Mouse (Mus musculus): Measurements from ENCODE around the gene Plb1. TPM values are rescaled to one million over a fixed set of nuclear protein-coding genes. Genes with fewer than 3 reads are reported as not detected.

Gene Plb1
- not detected in 3 replicates for total RNA-seq (2017)

DNA sequence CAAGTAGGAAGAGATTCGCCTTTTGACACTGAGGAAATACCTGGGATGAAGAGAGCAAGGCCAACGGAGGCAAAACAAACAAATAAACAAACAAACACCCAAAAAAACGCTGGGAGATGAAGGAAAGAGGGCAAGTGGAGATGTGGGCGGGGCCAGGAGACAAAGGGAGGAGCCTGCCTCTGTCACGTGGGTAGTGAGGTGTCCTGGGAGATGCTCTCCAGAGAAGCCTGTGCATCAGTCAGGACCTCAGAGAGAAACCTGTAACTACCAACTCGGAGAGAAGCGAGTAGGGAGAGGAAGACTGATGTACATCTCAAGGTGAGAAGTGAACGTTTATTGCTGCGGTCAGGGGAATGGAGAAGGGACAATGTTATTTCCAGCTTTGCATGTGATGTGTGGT lies at the start of gene Plb1:
Gene Plb1, plus strand, starts transcription at position 235 of the 400 bp plus-strand sequence.
- ATAC-seq (replicated peaks; ENCODE audit: insufficient number of reproducible peaks, low FRiP score, low TSS enrichment, poor library complexity, severe bottlenecking) = no peak

DNA sequence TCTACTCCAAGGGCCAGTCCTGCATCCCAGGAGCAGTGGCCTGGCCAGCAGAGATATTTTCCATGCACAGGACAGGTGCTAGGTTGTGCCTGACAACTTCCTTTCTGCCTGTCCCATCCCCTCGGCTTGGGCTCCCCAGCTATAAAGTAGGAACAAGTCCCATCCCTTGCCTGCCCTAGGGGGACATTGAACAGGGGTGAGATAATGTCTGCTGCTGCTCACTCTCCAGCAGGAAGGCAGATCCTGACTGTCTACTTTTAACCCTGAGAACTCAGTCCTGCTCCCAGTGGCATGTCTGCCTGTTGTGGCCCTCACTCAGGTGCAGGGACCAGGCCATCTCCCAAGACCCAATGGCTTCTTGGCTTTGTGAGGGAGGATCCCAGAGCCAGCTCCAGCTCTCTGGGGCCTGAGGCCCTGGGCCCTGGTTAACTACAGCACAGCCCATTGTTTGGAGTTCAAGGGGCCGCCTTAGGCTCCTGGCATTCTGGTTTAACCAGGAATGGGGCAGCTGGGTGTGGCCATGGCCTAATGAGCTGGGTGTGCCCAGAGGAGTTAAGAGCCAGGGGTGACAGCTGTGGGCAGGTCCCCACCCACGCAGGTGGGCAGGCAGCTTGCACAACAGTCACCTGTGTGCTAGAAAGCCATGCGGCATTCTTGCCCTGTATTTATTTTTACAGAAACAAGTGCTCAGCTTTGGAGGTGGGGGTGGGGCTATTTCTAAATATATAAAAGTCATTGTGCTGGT lies 49.5 kb upstream of the Plb1 start:
- ATAC-seq (replicated peaks; ENCODE audit: insufficient number of reproducible peaks, low FRiP score, low TSS enrichment, poor library complexity, severe bottlenecking) = no peak

DNA sequence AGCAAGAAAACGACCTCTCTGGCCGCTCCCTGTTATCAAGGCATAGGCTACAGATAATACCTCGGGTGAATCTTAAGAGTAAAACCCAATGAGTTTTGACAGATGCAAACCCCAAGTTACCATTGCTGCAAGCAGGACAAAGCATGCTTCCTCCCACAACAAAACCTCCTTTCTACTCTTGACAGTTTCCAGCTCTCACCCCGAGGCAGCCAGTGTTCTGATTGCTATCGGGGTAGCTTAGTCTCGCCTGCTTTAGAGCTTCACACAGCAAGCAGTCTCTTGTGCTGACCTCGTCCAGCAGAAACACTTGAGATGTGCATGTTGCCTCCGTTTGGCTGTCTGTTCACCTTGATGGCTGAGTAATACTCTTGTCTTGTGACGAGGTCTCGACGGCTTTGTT lies 44.8 kb upstream of the Plb1 start:
- ATAC-seq (replicated peaks; ENCODE audit: insufficient number of reproducible peaks, low FRiP score, low TSS enrichment, poor library complexity, severe bottlenecking) = no peak

DNA sequence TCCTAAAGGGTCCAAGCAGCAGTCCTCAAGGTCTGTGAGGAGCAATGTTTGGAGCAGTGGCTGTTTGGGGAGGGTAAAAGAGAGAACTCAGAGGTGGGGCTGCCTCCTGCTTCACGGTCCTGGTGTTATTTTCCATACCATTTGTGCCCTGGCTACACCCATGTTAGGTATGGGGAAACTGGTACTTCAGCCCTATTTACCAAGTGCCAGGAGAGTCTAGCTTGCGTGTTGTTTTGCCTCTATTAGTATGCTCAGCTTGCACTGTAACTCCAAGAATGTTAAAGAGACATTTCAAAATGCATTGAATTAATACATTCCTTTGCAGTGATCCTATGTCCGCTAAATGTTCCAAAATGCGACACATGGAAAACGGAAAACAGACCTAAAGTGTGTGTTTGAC lies 41.2 kb upstream of the Plb1 start:
- ATAC-seq (replicated peaks; ENCODE audit: insufficient number of reproducible peaks, low FRiP score, low TSS enrichment, poor library complexity, severe bottlenecking) = no peak

DNA sequence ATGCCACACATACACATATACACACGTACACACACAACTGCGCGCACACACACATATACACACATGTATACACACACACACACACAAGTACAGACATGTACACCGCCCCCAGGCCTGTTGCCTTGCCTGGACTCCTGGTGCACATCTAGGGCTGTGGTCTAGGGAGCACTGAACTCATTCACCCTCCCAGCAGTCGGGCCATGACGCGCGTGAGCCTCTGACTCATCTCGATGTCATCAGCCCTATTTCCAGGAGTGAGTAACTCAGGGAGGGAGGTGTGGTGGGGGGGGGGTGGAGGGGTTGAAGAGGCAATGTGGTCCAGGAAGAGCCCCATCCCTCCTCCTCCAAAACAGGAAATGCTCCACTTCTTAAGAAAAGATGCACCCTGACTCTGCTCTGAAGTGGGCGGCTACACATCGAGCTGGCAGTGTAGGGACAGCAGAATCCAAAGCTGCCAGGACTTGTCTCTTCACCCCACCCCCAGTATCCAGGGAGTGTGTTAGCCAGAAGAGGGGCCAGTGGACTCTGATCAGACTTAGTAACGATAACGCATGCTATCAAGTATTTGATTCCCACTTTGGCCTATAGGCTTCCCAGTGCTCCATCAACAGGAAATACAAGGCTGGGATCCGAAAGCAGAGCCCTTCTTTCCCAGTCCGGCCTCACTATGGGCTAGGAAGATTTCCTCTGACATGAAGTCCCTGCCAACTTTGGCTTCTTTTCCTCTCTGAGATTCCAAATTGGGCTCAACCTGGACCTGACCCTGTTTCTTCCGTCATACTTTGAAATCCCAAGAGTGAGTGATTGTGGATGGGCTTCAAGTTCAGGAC lies 40.3 kb upstream of the Plb1 start:
- ATAC-seq (replicated peaks; ENCODE audit: insufficient number of reproducible peaks, low FRiP score, low TSS enrichment, poor library complexity, severe bottlenecking) = peak; percentile 81

DNA sequence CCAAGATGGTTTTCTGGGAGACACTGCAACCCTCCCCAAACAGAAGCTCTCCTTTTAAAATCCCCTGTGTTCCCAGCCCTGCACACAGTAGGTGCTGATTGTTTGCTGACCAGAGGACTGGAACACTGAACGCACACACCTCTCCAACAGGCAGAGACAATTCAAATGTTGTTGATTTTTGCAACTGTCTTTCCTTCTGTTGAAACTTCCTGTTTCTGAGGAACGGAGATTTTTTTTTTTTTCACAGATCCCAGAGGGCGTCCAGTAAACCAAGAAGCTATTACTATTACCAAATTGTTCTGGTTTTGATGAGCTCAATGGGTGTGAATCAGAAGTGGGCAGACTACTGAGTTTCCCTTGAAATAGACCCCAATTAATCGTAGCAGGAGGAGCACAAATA lies 38.3 kb upstream of the Plb1 start:
- ATAC-seq (replicated peaks; ENCODE audit: insufficient number of reproducible peaks, low FRiP score, low TSS enrichment, poor library complexity, severe bottlenecking) = no peak

DNA sequence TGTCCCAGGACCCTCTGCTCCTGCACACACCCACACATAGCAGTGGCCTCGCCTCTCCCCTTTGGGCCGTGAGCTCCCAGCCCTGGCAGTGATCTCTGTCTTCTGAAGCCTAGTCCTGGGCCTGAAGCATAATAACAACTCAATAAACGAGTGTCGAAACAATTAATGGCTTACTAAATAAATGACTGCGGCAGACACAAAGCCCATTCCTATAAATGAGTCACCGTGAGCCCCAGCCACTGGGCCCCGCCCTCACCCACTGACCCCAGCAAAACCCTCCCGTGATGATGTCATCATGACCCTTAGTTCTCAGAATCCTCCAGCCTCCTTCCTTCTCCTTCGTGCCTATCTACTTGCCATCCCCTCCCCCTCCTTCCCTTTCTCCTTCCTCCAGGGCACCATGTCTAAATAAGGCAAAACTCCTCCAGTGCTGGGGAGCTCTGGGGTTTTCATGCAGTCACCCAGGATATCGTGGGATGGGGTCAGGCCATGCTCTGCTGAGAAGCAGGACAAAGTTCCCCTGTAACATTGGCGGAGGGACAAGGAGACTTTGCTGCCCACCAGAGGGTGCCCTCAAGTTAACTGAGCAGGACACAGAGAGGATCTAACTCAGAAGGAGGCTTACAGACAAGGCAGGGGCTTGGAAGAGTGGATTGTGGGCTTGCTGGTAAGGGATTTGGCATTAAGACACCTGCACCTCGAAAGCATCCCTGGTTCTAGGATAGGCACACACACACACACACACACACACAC lies 36.5 kb upstream of the Plb1 start:
- peak; percentile 41 for ATAC-seq (replicated peaks; ENCODE audit: insufficient number of reproducible peaks, low FRiP score, low TSS enrichment, poor library complexity, severe bottlenecking)

DNA sequence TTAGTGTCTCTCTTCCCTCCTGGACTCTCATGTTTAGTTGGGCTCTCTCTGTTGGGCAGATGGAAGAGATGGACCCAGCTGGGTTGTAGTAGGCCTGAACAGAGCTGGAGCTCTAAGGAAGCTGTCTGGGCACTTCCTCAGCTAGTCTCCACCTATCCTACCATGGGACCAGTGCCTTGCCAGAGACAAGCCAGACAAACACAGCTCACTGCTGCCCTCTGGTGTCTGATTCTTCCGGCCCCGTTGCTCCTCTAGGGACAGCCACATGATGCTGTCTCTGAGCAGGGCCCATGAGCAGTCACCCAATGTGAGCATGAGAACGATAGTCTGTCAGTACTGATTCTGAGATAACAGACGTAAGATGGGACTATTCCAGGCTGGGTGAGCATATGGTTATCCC lies 34.8 kb upstream of the Plb1 start:
- ATAC-seq (replicated peaks; ENCODE audit: insufficient number of reproducible peaks, low FRiP score, low TSS enrichment, poor library complexity, severe bottlenecking) = peak; percentile 85

DNA sequence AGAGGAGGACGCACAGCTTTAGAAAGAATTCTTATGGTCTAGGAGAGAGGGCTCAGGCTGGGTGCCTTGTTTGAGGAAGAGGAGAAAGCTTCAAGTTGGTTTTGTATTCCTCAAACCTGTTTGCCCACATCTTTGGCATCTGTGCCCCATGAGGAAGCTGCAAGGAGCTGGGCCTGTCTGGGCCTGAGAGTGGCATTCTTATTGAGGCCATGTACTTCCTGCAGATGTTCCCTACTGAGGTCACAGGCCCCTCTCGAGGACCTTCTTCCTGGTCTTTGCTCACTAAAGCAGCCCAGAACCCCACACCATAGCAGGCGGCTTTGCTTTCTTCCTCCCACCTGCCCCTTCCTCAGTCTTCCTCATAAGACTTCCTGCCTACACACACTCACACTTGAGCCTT lies 33.4 kb upstream of the Plb1 start:
- ATAC-seq (replicated peaks; ENCODE audit: insufficient number of reproducible peaks, low FRiP score, low TSS enrichment, poor library complexity, severe bottlenecking) = no peak

DNA sequence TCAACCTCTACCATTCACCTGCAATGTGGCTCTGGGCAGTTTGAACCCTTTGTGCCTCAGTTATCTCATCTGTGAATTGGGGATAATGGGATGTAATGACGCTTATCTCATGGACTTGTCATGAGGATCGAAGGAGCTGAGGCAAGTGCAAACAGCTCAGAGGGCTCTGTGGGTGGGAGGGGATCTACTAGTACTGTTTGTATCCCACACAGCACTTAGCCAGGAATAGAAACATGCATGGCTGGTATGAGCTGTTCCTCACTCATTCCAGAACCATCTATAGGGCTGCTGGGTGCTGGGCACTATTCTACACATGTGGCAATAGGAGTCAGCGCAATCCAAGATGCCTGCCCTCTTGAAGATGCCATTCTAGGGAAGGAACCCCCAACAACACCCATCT lies 32.9 kb upstream of the Plb1 start:
- no peak for ATAC-seq (replicated peaks; ENCODE audit: insufficient number of reproducible peaks, low FRiP score, low TSS enrichment, poor library complexity, severe bottlenecking)

DNA sequence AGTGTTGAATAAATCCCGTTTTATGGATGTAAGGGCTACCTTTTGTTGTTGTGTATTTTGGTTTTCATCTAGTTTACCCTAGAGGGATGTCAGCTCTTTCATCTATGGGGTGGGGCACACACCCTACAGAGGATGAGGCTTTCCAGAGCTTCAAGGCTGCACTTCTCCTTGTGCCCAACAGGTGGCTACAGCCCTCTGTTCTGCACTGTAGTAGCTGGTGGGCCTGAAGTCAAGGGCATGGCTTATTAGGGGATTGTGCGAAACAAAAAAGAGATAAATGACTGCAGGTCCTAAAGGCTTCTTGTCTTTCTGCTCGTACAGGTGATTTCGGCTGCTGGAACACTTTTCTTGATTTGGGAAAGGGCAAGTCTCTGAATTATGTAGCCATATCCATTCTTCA lies 27.9 kb upstream of the Plb1 start:
- peak; percentile 75; the same call in 1 of the 2 replicates for ATAC-seq (replicated peaks; ENCODE audit: insufficient number of reproducible peaks, low FRiP score, low TSS enrichment, poor library complexity, severe bottlenecking)

DNA sequence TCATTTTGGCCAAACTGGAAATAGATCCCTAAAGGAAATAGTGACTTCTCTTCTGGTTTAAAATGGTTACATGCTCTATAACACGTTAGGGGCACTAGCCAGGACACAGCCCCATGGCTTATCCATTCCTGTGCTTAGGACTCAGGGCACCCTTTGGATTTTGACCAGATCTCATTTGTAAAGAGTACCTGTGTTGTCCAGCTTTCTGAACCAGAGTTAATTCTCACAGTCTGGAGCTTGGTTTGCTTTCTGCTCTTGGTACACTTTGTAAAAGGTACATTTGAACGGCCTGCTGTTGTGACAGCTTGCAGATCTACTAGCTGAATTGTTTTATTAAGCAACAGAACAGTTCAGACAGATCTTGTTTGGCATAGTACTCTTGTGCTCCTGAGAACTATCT lies 25.8 kb upstream of the Plb1 start:
- ATAC-seq (replicated peaks; ENCODE audit: insufficient number of reproducible peaks, low FRiP score, low TSS enrichment, poor library complexity, severe bottlenecking) = no peak

DNA sequence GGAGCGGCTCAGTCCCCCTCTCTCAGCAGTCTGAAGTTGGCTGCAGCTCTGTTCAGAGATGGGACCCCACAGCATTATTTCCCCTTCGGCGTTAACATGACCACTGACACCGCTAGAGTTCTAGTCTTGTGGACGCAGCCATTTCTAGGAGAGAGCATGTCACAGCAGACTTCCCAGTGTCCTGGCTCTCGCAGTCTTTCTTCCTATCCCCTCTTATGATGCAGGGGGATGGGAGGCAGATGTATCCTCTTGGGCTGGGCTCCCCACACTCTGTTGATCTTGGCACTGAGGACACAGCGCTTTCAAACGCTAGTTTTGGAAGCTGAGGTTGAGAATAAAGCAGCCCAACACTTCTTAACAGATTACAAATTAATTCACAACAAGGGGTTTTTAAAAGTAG lies 24.0 kb upstream of the Plb1 start:
- no peak for ATAC-seq (replicated peaks; ENCODE audit: insufficient number of reproducible peaks, low FRiP score, low TSS enrichment, poor library complexity, severe bottlenecking)

DNA sequence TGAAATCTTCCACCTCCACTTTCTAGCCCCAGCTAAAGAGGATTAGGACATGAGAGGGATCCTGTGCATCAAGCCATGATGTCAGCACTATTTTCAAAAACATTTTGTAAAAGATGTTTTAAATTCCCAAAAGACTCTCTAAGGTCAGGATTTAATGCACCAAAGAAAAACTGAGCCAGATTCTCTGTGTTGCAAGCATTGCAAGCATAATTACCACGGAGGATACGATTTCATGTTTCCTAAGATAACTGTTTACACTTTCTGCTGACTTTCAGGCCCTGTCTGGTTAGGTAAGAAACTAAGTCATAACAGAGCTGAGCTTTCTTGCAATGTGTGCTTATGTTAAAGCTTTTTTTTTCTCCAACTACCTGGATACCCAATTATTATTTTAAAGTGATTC lies 21.5 kb upstream of the Plb1 start:
- ATAC-seq (replicated peaks; ENCODE audit: insufficient number of reproducible peaks, low FRiP score, low TSS enrichment, poor library complexity, severe bottlenecking) = no peak

DNA sequence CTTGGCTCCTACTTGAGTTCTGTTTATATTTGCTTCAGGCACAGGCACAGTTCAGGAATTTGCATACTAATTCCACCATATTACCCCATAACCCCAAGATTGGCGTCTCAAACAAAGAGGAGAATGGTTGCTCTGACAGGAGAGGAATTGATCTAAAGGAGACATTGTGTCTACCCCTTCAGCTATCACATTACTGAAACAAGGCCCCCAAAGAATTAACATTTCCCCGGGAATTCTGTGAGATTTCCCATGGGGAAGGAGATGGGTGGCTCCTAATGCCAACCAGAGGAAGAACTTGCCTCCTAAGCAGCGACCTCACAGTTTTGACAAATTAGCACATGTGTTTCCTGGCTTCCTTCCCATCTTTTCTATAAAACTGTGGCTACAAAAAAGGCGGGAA lies 18.8 kb upstream of the Plb1 start:
- no peak for ATAC-seq (replicated peaks; ENCODE audit: insufficient number of reproducible peaks, low FRiP score, low TSS enrichment, poor library complexity, severe bottlenecking)

DNA sequence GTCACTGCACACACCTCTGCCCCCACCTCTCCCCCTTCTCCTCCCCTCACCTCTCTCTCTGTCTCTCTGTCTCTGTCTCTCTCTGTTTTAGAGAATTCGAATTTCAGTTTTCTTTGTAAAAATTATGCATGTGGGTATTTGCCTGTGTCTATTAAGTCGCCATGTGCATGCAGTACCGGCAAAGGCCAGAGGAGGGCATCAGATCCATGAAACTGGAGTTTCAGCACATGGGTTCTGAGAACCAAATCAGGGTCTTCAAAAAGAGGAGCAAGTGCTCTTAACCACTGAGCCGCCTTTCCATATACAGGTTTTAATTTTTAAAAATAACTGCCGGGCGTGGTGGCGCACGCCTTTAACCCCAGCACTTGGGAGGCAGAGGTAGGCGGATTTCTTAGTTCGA lies 17.0 kb upstream of the Plb1 start:
- ATAC-seq (replicated peaks; ENCODE audit: insufficient number of reproducible peaks, low FRiP score, low TSS enrichment, poor library complexity, severe bottlenecking) = no peak

DNA sequence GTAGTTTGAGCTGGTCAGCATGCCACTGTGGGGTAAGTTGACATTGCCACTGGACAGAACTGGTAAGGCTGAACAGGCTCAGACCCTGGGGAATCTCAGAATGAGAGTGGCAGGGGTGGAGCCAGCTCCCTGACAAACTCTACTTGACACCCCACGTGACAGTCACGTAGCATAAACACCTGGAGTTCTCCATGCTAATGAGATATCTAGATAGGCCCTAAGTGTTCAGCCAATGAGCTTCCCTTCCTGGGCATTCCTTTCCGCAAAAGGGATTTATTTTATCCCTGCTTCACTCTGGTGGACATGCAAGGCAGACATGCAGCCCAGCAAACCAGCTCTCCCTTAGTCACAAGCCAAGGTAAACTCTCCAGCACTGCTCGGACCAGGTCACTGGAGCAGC lies 16.0 kb upstream of the Plb1 start:
- no peak for ATAC-seq (replicated peaks; ENCODE audit: insufficient number of reproducible peaks, low FRiP score, low TSS enrichment, poor library complexity, severe bottlenecking)

DNA sequence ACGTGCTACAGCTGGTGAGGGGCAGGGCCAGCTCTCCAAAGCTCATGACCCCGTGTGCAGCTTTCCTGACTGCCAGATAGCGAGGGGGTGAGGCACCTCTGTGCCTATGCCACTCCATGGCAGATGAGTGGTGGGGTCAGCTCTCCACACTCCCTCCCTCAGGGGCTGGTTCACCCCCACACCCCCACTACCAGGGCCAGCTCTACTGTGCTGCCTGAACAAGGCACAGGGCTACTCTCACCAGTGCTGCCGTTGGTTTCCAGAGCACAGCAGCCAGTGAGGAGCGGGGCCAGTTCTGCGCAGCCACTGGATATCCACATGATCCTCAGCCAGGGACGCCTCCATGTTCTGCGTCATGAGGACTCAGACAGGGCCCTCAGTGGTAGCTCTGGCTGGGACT lies 15.0 kb upstream of the Plb1 start:
- no peak for ATAC-seq (replicated peaks; ENCODE audit: insufficient number of reproducible peaks, low FRiP score, low TSS enrichment, poor library complexity, severe bottlenecking)

DNA sequence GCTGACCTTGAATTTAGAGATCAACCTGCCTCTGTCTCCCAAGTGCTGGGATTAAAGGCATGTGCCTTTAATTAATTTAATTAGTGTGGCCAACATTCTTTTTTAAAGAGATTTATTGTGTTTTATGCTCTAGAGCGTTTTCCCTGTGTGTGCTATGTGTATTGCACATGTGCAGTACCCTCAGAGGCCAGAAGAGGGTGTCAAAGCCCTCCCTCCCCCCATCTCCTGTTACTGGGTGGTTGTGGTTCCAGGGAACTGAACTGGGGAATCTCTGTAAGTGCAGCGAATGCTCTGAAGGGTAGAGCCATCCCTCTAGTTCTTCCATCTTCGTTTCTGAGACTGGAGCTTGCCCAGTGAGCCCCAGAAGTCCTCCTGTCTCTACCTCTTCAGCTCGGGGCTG lies 2.1 kb upstream of the Plb1 start:
- ATAC-seq (replicated peaks; ENCODE audit: insufficient number of reproducible peaks, low FRiP score, low TSS enrichment, poor library complexity, severe bottlenecking) = no peak

DNA sequence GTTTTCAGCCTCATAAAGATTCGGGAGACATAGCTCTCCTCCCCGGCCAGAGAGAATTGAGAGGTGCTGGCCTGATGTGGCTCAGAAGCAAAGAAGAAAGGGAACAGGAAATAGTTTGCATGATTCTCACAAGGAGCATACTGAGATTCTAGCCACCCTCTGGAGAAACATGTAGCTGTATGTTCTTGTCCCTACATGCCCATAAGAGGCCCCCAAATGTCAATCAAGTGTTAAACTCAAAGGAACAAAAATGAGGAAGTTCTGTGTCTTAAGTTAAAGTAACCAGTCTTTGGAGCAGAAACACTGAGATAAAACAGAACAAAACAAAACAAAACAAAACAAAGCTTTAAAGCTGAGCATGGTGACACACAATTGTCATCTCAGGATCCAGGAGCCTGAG lies 6.8 kb downstream of the Plb1 start:
- ATAC-seq (replicated peaks; ENCODE audit: insufficient number of reproducible peaks, low FRiP score, low TSS enrichment, poor library complexity, severe bottlenecking) = no peak

Data from monocyte, adult 5-6 weeks (primary cell).